Mouse (Mus musculus): ENCODE results near the gene Serpinh1.

Serpinh1 gene

GRCm38 (mm10) chr7:99352526-99353400 lies at the start of gene Serpinh1:
TSS of gene Serpinh1 (minus strand) at chr7:99353239.
- peak in 1 of 2 experiments; percentile 63 for DNase-seq (ENCODE audit: low spot score in 2 of 2)

GRCm38 (mm10) chr7:99402477-99402876 lies 49.4 kb upstream of the Serpinh1 start:
- DNase-seq (ENCODE audit: low spot score in 2 of 2), result no peak

GRCm38 (mm10) chr7:99401373-99401772 lies 48.3 kb upstream of the Serpinh1 start:
- DNase-seq (ENCODE audit: low spot score in 2 of 2), result no peak

GRCm38 (mm10) chr7:99396994-99397659 lies 44.1 kb upstream of the Serpinh1 start:
- no peak for DNase-seq (ENCODE audit: low spot score in 2 of 2)

- no peak for DNase-seq (ENCODE audit: low spot score in 2 of 2)
Observed at GRCm38 (mm10) chr7:99395908-99396616, 43.0 kb upstream of the Serpinh1 start.

- no peak for DNase-seq (ENCODE audit: low spot score in 2 of 2)
Observed at GRCm38 (mm10) chr7:99395385-99395784, 42.3 kb upstream of the Serpinh1 start.

- no peak for DNase-seq (ENCODE audit: low spot score in 2 of 2)
Observed at GRCm38 (mm10) chr7:99393711-99394325, 40.8 kb upstream of the Serpinh1 start.

GRCm38 (mm10) chr7:99392696-99393095 lies 39.7 kb upstream of the Serpinh1 start:
- no peak for DNase-seq (ENCODE audit: low spot score in 2 of 2)

- DNase-seq (ENCODE audit: low spot score in 2 of 2), result no peak
Observed at GRCm38 (mm10) chr7:99390559-99390958, 37.5 kb upstream of the Serpinh1 start.

- DNase-seq (ENCODE audit: low spot score in 2 of 2), result no peak
Observed at GRCm38 (mm10) chr7:99387356-99387755, 34.3 kb upstream of the Serpinh1 start.

GRCm38 (mm10) chr7:99386811-99387210 lies 33.8 kb upstream of the Serpinh1 start:
- DNase-seq (ENCODE audit: low spot score in 2 of 2), result no peak

- no peak for DNase-seq (ENCODE audit: low spot score in 2 of 2)
Observed at GRCm38 (mm10) chr7:99386030-99386429, 33.0 kb upstream of the Serpinh1 start.

- no peak for DNase-seq (ENCODE audit: low spot score in 2 of 2)
Observed at GRCm38 (mm10) chr7:99384101-99384611, 31.1 kb upstream of the Serpinh1 start.

- DNase-seq (ENCODE audit: low spot score in 2 of 2), result no peak
Observed at GRCm38 (mm10) chr7:99383246-99383645, 30.2 kb upstream of the Serpinh1 start.

- DNase-seq (ENCODE audit: low spot score in 2 of 2), result no peak
Observed at GRCm38 (mm10) chr7:99382088-99383000, 29.3 kb upstream of the Serpinh1 start.

GRCm38 (mm10) chr7:99381214-99382087 lies 28.4 kb upstream of the Serpinh1 start, which contains the start of gene Gdpd5:
TSS of gene Gdpd5 (plus strand) at chr7:99381414.
- peak; percentile 97 to 99 for DNase-seq (ENCODE audit: low spot score in 2 of 2)

GRCm38 (mm10) chr7:99380491-99381213 lies 27.6 kb upstream of the Serpinh1 start:
- peak in 1 of 2 experiments; percentile 54 for DNase-seq (ENCODE audit: low spot score in 2 of 2)

- DNase-seq (ENCODE audit: low spot score in 2 of 2), result no peak
Observed at GRCm38 (mm10) chr7:99378870-99379269, 25.8 kb upstream of the Serpinh1 start.

GRCm38 (mm10) chr7:99375455-99375854 lies 22.4 kb upstream of the Serpinh1 start:
- peak in 1 of 2 experiments; percentile 71 for DNase-seq (ENCODE audit: low spot score in 2 of 2)

All from frontal cortex, postnatal 10 days (tissue).